Mouse (Mus musculus): ENCODE data around the gene Ephb1. TPM values are rescaled to one million over a fixed set of nuclear protein-coding genes. Genes with fewer than 3 reads are reported as not detected.
A peak's percentile ranks its signal among the peaks of the same experiment; 100 is the strongest.

The Ephb1 gene
- total RNA-seq, 2 experiments from 2014 or later = 47.3 to 50.4 TPM

- intact Hi-C loops (cut with DNase I) = no loop called here
Observed at GRCm38 (mm10) chr9:102261511-102261910, 93.0 kb downstream of the Ephb1 start.

GRCm38 (mm10) chr9:102256407-102256806 is 98.1 kb downstream of the Ephb1 start:
- no peak for DNase-seq
- intact Hi-C loops (cut with DNase I) = no loop called here

More at GRCm38 (mm10) chr9:102261511-102261910, 93.0 kb downstream of the Ephb1 start:
- no peak for DNase-seq

GRCm38 (mm10) chr9:102255803-102256202 is 98.7 kb downstream of the Ephb1 start:
- intact Hi-C loops (cut with DNase I) = no loop called here
- DNase-seq = no peak

- intact Hi-C loops (cut with DNase I) = no loop called here
- no peak for DNase-seq
Observed at GRCm38 (mm10) chr9:102249124-102249816, 105.2 kb downstream of the Ephb1 start.

GRCm38 (mm10) chr9:102245551-102245950 is 108.9 kb downstream of the Ephb1 start:
- no peak for DNase-seq
- intact Hi-C loops (cut with DNase I) = no loop called here

GRCm38 (mm10) chr9:102243296-102243695 is 111.2 kb downstream of the Ephb1 start:
- DNase-seq = peak; percentile 65
- intact Hi-C loops (cut with DNase I) = no loop called here

- intact Hi-C loops (cut with DNase I) = no loop called here
- no peak for DNase-seq
Observed at GRCm38 (mm10) chr9:102241546-102241945, 112.9 kb downstream of the Ephb1 start.

- DNase-seq = no peak
- intact Hi-C loops (cut with DNase I) = no loop called here
Observed at GRCm38 (mm10) chr9:102240215-102240614, 114.3 kb downstream of the Ephb1 start.

GRCm38 (mm10) chr9:102235444-102235951 is 119.0 kb downstream of the Ephb1 start:
- intact Hi-C loops (cut with DNase I) = no loop called here
- DNase-seq = no peak

GRCm38 (mm10) chr9:102231248-102231647 is 123.2 kb downstream of the Ephb1 start:
- DNase-seq = peak; percentile 86
- intact Hi-C loops (cut with DNase I) = no loop called here

GRCm38 (mm10) chr9:102216746-102217566 is 137.5 kb downstream of the Ephb1 start:
- no peak for DNase-seq
- intact Hi-C loops (cut with DNase I) = no loop called here

GRCm38 (mm10) chr9:102212036-102212383 is 142.5 kb downstream of the Ephb1 start:
- intact Hi-C loops (cut with DNase I) = no loop called here
- DNase-seq = no peak

- DNase-seq = peak; percentile 34
- intact Hi-C loops (cut with DNase I) = no loop called here
Observed at GRCm38 (mm10) chr9:102211296-102212035, 143.0 kb downstream of the Ephb1 start.

- no peak for DNase-seq
Observed at GRCm38 (mm10) chr9:102205518-102205917, 149.0 kb downstream of the Ephb1 start.

GRCm38 (mm10) chr9:102201867-102202266 is 152.6 kb downstream of the Ephb1 start:
- intact Hi-C loops (cut with DNase I) = no loop called here
- no peak for DNase-seq

More at GRCm38 (mm10) chr9:102205518-102205917, 149.0 kb downstream of the Ephb1 start:
- intact Hi-C loops (cut with DNase I) = no loop called here

GRCm38 (mm10) chr9:102196856-102197255 is 157.6 kb downstream of the Ephb1 start:
- intact Hi-C loops (cut with DNase I) = no loop called here
- no peak for DNase-seq

- peak; percentile 59 for DNase-seq
- intact Hi-C loops (cut with DNase I) = no loop called here
Observed at GRCm38 (mm10) chr9:102194063-102194462, 160.4 kb downstream of the Ephb1 start.

- DNase-seq = peak; percentile 34
- intact Hi-C loops (cut with DNase I) = no loop called here
Observed at GRCm38 (mm10) chr9:102192724-102193685, 161.5 kb downstream of the Ephb1 start.

GRCm38 (mm10) chr9:102190058-102190457 is 164.4 kb downstream of the Ephb1 start:
- no peak for DNase-seq
- intact Hi-C loops (cut with DNase I) = no loop called here

GRCm38 (mm10) chr9:102189406-102189805 is 165.1 kb downstream of the Ephb1 start:
- intact Hi-C loops (cut with DNase I) = no loop called here
- peak; percentile 96 for DNase-seq
